Mouse (Mus musculus): ENCODE measurements around the gene Rac1. TPM values are rescaled to one million over a fixed set of nuclear protein-coding genes. Genes with fewer than 3 reads are reported as not detected.

Rac1 gene
- polyA plus RNA-seq, 1 experiment from 2014 or later = 378 TPM

GRCm38 (mm10) chr5:143476013-143476412 lies 51.8 kb downstream of the Rac1 start:
- Histone ChIP-seq H3K27me3 (ENCODE audit: low read depth, poor library complexity, severe bottlenecking) (no peaks in the 10 kb centered on the region), H3K4me3 (no peak overlapping the region), H3K9me3 (replicated peaks) (no peaks in the 10 kb centered on the region), H3K27ac (replicated peaks) (no peak overlapping the region), H3K36me3 (peaks cover 96% of the 10 kb centered on the region), H3K4me1 (no peaks in the 10 kb centered on the region)
- WGBS = 92% methylated on average over 6 of the region's 6 CpGs
- DNase-seq (ENCODE audit: low spot score) = no peak

GRCm38 (mm10) chr5:143475153-143475844 lies 52.5 kb downstream of the Rac1 start:
- 94% methylated on average over 20 of the region's 20 CpGs for WGBS

GRCm38 (mm10) chr5:143471953-143472618 lies 55.8 kb downstream of the Rac1 start:
- Histone ChIP-seq H3K9me3 (replicated peaks) (no peaks in the 10 kb centered on the region), H3K4me3 (no peak overlapping the region), H3K36me3 (peaks cover 100% of the 10 kb centered on the region), H3K27ac (replicated peaks) (no peak overlapping the region), H3K4me1 (no peaks in the 10 kb centered on the region), H3K27me3 (ENCODE audit: low read depth, poor library complexity, severe bottlenecking) (no peaks in the 10 kb centered on the region)
- WGBS = 80% methylated on average over 9 of the region's 9 CpGs
- DNase-seq (ENCODE audit: low spot score) = peak; percentile 9

More at GRCm38 (mm10) chr5:143475153-143475844, 52.5 kb downstream of the Rac1 start:
- DNase-seq (ENCODE audit: low spot score) = no peak
- Histone ChIP-seq H3K27ac (replicated peaks) (no peak overlapping the region), H3K4me3 (no peak overlapping the region), H3K9me3 (replicated peaks) (no peaks in the 10 kb centered on the region), H3K4me1 (no peaks in the 10 kb centered on the region), H3K27me3 (ENCODE audit: low read depth, poor library complexity, severe bottlenecking) (no peaks in the 10 kb centered on the region), H3K36me3 (peaks cover 100% of the 10 kb centered on the region)

GRCm38 (mm10) chr5:143471165-143471546 lies 56.7 kb downstream of the Rac1 start:
- no peaks in the 10 kb centered on the region for H3K9me3 ChIP-seq (replicated peaks)
- H3K4me1 ChIP-seq = no peaks in the 10 kb centered on the region
- peak; percentile 7 for DNase-seq (ENCODE audit: low spot score)
- WGBS = 95% methylated on average over 3 of the region's 3 CpGs
- no peaks in the 10 kb centered on the region for H3K27me3 ChIP-seq (ENCODE audit: low read depth, poor library complexity, severe bottlenecking)
- no peak overlapping the region for H3K4me3 ChIP-seq
- no peak overlapping the region for H3K27ac ChIP-seq (replicated peaks)
- H3K36me3 ChIP-seq = peaks cover 98% of the 10 kb centered on the region

GRCm38 (mm10) chr5:143470421-143471164 lies 57.2 kb downstream of the Rac1 start:
- no peaks in the 10 kb centered on the region for H3K9me3 ChIP-seq (replicated peaks)
- peaks cover 4% of the 10 kb centered on the region for H3K4me1 ChIP-seq
- 91% methylated on average over 15 of the region's 15 CpGs for WGBS
- H3K27ac ChIP-seq (replicated peaks) = no peak overlapping the region
- peak; percentile 8 for DNase-seq (ENCODE audit: low spot score)
- no peak overlapping the region for H3K4me3 ChIP-seq
- no peaks in the 10 kb centered on the region for H3K27me3 ChIP-seq (ENCODE audit: low read depth, poor library complexity, severe bottlenecking)
- peaks cover 92% of the 10 kb centered on the region for H3K36me3 ChIP-seq

GRCm38 (mm10) chr5:143469628-143470027 lies 58.2 kb downstream of the Rac1 start:
- Histone ChIP-seq H3K4me1 (peaks cover 14% of the 10 kb centered on the region), H3K4me3 (no peak overlapping the region), H3K27me3 (ENCODE audit: low read depth, poor library complexity, severe bottlenecking) (no peaks in the 10 kb centered on the region), H3K9me3 (replicated peaks) (no peaks in the 10 kb centered on the region), H3K36me3 (peaks cover 82% of the 10 kb centered on the region), H3K27ac (replicated peaks) (no peak overlapping the region)
- 94% methylated on average over 8 of the region's 8 CpGs for WGBS
- DNase-seq (ENCODE audit: low spot score) = peak; percentile 3

- 97% methylated on average over 6 of the region's 6 CpGs for WGBS
- DNase-seq (ENCODE audit: low spot score) = peak; percentile 8
- Histone ChIP-seq H3K4me3 (no peak overlapping the region), H3K9me3 (replicated peaks) (no peaks in the 10 kb centered on the region), H3K27ac (replicated peaks) (no peak overlapping the region), H3K4me1 (peaks cover 24% of the 10 kb centered on the region), H3K36me3 (peaks cover 65% of the 10 kb centered on the region), H3K27me3 (ENCODE audit: low read depth, poor library complexity, severe bottlenecking) (peaks cover 7% of the 10 kb centered on the region; the same call in 1 of the 2 replicates)
These were observed 59.9 kb downstream of the Rac1 start for GRCm38 (mm10) chr5:143467931-143468330.

GRCm38 (mm10) chr5:143466891-143467669 lies 60.8 kb downstream of the Rac1 start:
- Histone ChIP-seq H3K36me3 (peaks cover 57% of the 10 kb centered on the region), H3K27ac (replicated peaks) (no peak overlapping the region), H3K27me3 (ENCODE audit: low read depth, poor library complexity, severe bottlenecking) (peaks cover 10% of the 10 kb centered on the region; the same call in 1 of the 2 replicates), H3K4me1 (peaks cover 24% of the 10 kb centered on the region), H3K9me3 (replicated peaks) (no peaks in the 10 kb centered on the region), H3K4me3 (no peak overlapping the region)
- 93% methylated on average over 23 of the region's 23 CpGs for WGBS
- DNase-seq (ENCODE audit: low spot score) = peak; percentile 10

- DNase-seq (ENCODE audit: low spot score) = peak; percentile 12
- no peak overlapping the region for H3K27ac ChIP-seq (replicated peaks)
- H3K4me1 ChIP-seq = peaks cover 24% of the 10 kb centered on the region
- peaks cover 40% of the 10 kb centered on the region for H3K36me3 ChIP-seq
- H3K27me3 ChIP-seq (ENCODE audit: low read depth, poor library complexity, severe bottlenecking) = peaks cover 10% of the 10 kb centered on the region; the same call in 1 of the 2 replicates
- H3K4me3 ChIP-seq = peak overlapping the region; percentile 82
- 39% methylated on average over 23 of the region's 23 CpGs for WGBS
- no peaks in the 10 kb centered on the region for H3K9me3 ChIP-seq (replicated peaks)
These were observed 62.4 kb downstream of the Rac1 start for GRCm38 (mm10) chr5:143465156-143466085.

- Histone ChIP-seq H3K27ac (replicated peaks) (peak overlapping the region; percentile 86), H3K4me3 (peak overlapping the region; percentile 82), H3K4me1 (peaks cover 24% of the 10 kb centered on the region), H3K9me3 (replicated peaks) (no peaks in the 10 kb centered on the region), H3K27me3 (ENCODE audit: low read depth, poor library complexity, severe bottlenecking) (peaks cover 10% of the 10 kb centered on the region; the same call in 1 of the 2 replicates), H3K36me3 (peaks cover 33% of the 10 kb centered on the region)
- under 1% methylated on average over 20 of the region's 20 CpGs for WGBS
- no peak for DNase-seq (ENCODE audit: low spot score)
These were observed 63.1 kb downstream of the Rac1 start for GRCm38 (mm10) chr5:143464757-143465118.

- H3K27me3 ChIP-seq (ENCODE audit: low read depth, poor library complexity, severe bottlenecking) = peaks cover 10% of the 10 kb centered on the region; the same call in 1 of the 2 replicates
- DNase-seq (ENCODE audit: low spot score) = peak; percentile 88
- 3% methylated on average over 43 of the region's 43 CpGs for WGBS
- peak within 1 kb of the TSS; percentile 86 for H3K27ac ChIP-seq (replicated peaks)
- H3K9me3 ChIP-seq (replicated peaks) = no peaks in the 10 kb centered on the region
- peaks cover 24% of the 10 kb centered on the region for H3K4me1 ChIP-seq
- peak within 1 kb of the TSS; percentile 82 for H3K4me3 ChIP-seq
- peaks cover 28% of the 10 kb centered on the region for H3K36me3 ChIP-seq
These were observed 63.6 kb downstream of the Rac1 start, which contains the start of gene Daglb for GRCm38 (mm10) chr5:143464100-143464756. TSS of gene Daglb (plus strand) at chr5:143464584.
